Mouse (Mus musculus): ENCODE measurements around the gene Ninj2. TPM values are rescaled to one million over a fixed set of nuclear protein-coding genes. Genes with fewer than 3 reads are reported as not detected.

Ninj2 gene
- polyA plus RNA-seq, 1 experiment from 2014 or later = not detected

- Histone ChIP-seq H3K4me1 (ENCODE audit: control insufficient read depth, insufficient read depth, low read length) (peaks cover 6% of the 10 kb centered on the region; the same call in 1 of the 2 replicates), H3K27ac (ENCODE audit: low read length) (peak overlapping the region; percentile 40), H3K9me3 (replicated peaks; ENCODE audit: control insufficient read depth, low read length) (no peaks in the 10 kb centered on the region), H3K4me2 (ENCODE audit: low read depth, low read length) (no peak overlapping the region), H3K36me3 (ENCODE audit: control insufficient read depth, insufficient read depth, low read length) (no peaks in the 10 kb centered on the region), H3K4me3 (replicated peaks; ENCODE audit: low read length) (no peak overlapping the region), H3K27me3 (ENCODE audit: control insufficient read depth, insufficient read depth, low read length) (no peaks in the 10 kb centered on the region), H3K9ac (ENCODE audit: low read length) (no peak overlapping the region)
- peak; percentile 83 for ATAC-seq (ENCODE audit: insufficient read depth, low FRiP score)
- WGBS = 51% methylated on average over 7 of the region's 7 CpGs
These were observed 81.5 kb downstream of the Ninj2 start for GRCm38 (mm10) chr6:120174602-120175115.

DNA sequence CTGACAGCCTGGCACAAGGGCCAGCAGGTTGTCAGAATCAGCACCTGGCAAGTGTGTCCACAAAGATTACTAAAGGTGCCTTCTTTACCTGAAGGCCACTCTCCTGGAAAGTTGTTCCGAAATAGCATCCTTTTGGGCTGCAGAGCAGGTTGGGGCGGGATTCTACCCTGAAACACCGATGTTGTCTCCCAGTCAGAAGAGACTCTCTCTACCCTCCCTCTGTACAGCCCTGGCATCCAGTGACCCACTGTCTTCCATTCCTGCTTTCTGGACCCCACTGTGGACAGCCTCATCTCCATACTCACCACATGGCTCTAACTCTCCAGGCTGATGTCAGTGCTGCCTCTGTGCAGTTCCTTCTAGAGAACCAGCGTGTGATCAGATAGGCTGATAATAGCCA is 82.5 kb downstream of the Ninj2 start:
- WGBS = 86% methylated on average over 4 of the region's 4 CpGs
- no peak for ATAC-seq (ENCODE audit: insufficient read depth, low FRiP score)
- no peaks in the 10 kb centered on the region for H3K27me3 ChIP-seq (ENCODE audit: control insufficient read depth, insufficient read depth, low read length)
- no peak overlapping the region for H3K4me2 ChIP-seq (ENCODE audit: low read depth, low read length)
- H3K36me3 ChIP-seq (ENCODE audit: control insufficient read depth, insufficient read depth, low read length) = no peaks in the 10 kb centered on the region
- H3K4me1 ChIP-seq (ENCODE audit: control insufficient read depth, insufficient read depth, low read length) = peaks cover 6% of the 10 kb centered on the region; the same call in 1 of the 2 replicates
- H3K9ac ChIP-seq (ENCODE audit: low read length) = no peak overlapping the region
- no peak overlapping the region for H3K27ac ChIP-seq (ENCODE audit: low read length)
- H3K9me3 ChIP-seq (replicated peaks; ENCODE audit: control insufficient read depth, low read length) = no peaks in the 10 kb centered on the region
- H3K4me3 ChIP-seq (replicated peaks; ENCODE audit: low read length) = no peak overlapping the region

GRCm38 (mm10) chr6:120179044-120179755 is 86.0 kb downstream of the Ninj2 start:
- H3K27ac ChIP-seq (ENCODE audit: low read length) = no peak overlapping the region
- no peaks in the 10 kb centered on the region for H3K27me3 ChIP-seq (ENCODE audit: control insufficient read depth, insufficient read depth, low read length)
- no peaks in the 10 kb centered on the region for H3K36me3 ChIP-seq (ENCODE audit: control insufficient read depth, insufficient read depth, low read length)
- H3K4me1 ChIP-seq (ENCODE audit: control insufficient read depth, insufficient read depth, low read length) = peaks cover 6% of the 10 kb centered on the region; the same call in 1 of the 2 replicates
- no peaks in the 10 kb centered on the region for H3K9me3 ChIP-seq (replicated peaks; ENCODE audit: control insufficient read depth, low read length)
- H3K4me2 ChIP-seq (ENCODE audit: low read depth, low read length) = no peak overlapping the region
- H3K9ac ChIP-seq (ENCODE audit: low read length) = no peak overlapping the region
- no peak for ATAC-seq (ENCODE audit: insufficient read depth, low FRiP score)
- 82% methylated on average over 6 of the region's 6 CpGs for WGBS
- no peak overlapping the region for H3K4me3 ChIP-seq (replicated peaks; ENCODE audit: low read length)

DNA sequence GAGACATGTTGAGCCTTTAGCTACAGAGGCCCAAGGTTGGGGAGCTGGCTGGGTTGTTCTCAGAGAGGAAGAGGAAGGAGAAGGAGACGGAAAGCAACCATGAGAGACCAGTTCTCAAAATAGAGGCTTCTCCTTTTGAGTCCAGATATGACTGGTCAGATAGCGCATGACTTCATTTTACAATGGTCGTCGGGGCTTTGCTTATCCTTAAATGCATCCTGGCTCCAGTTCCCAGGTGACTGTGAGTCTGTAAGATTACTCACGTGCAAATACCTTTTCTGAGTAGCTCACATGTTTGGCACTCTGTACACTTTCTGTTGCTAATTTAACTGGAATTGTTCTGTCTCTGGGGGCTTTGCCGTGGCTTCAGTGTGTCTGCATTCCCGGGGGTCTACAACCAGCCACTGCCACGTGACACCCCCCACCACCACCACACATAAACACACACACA is 86.6 kb downstream of the Ninj2 start:
- Histone ChIP-seq H3K4me2 (ENCODE audit: low read depth, low read length) (no peak overlapping the region), H3K4me1 (ENCODE audit: control insufficient read depth, insufficient read depth, low read length) (peaks cover 4% of the 10 kb centered on the region; the same call in 1 of the 2 replicates), H3K9me3 (replicated peaks; ENCODE audit: control insufficient read depth, low read length) (no peaks in the 10 kb centered on the region), H3K4me3 (replicated peaks; ENCODE audit: low read length) (no peak overlapping the region), H3K9ac (ENCODE audit: low read length) (no peak overlapping the region), H3K27ac (ENCODE audit: low read length) (no peak overlapping the region), H3K36me3 (ENCODE audit: control insufficient read depth, insufficient read depth, low read length) (no peaks in the 10 kb centered on the region), H3K27me3 (ENCODE audit: control insufficient read depth, insufficient read depth, low read length) (no peaks in the 10 kb centered on the region)
- WGBS = 75% methylated on average over 8 of the region's 8 CpGs
- ATAC-seq (ENCODE audit: insufficient read depth, low FRiP score) = no peak

- no peaks in the 10 kb centered on the region for H3K4me1 ChIP-seq (ENCODE audit: control insufficient read depth, insufficient read depth, low read length)
- H3K27me3 ChIP-seq (ENCODE audit: control insufficient read depth, insufficient read depth, low read length) = no peaks in the 10 kb centered on the region
- 71% methylated on average over 4 of the region's 4 CpGs for WGBS
- H3K4me3 ChIP-seq (replicated peaks; ENCODE audit: low read length) = no peak overlapping the region
- no peak for ATAC-seq (ENCODE audit: insufficient read depth, low FRiP score)
- H3K9ac ChIP-seq (ENCODE audit: low read length) = no peak overlapping the region
- no peak overlapping the region for H3K27ac ChIP-seq (ENCODE audit: low read length)
- no peak overlapping the region for H3K4me2 ChIP-seq (ENCODE audit: low read depth, low read length)
- H3K36me3 ChIP-seq (ENCODE audit: control insufficient read depth, insufficient read depth, low read length) = no peaks in the 10 kb centered on the region
- H3K9me3 ChIP-seq (replicated peaks; ENCODE audit: control insufficient read depth, low read length) = no peaks in the 10 kb centered on the region
These were observed 87.3 kb downstream of the Ninj2 start for GRCm38 (mm10) chr6:120180492-120180891.

- no peaks in the 10 kb centered on the region for H3K36me3 ChIP-seq (ENCODE audit: control insufficient read depth, insufficient read depth, low read length)
- H3K9ac ChIP-seq (ENCODE audit: low read length) = no peak overlapping the region
- no peaks in the 10 kb centered on the region for H3K9me3 ChIP-seq (replicated peaks; ENCODE audit: control insufficient read depth, low read length)
- no peaks in the 10 kb centered on the region for H3K4me1 ChIP-seq (ENCODE audit: control insufficient read depth, insufficient read depth, low read length)
- H3K27me3 ChIP-seq (ENCODE audit: control insufficient read depth, insufficient read depth, low read length) = no peaks in the 10 kb centered on the region
- no peak overlapping the region for H3K27ac ChIP-seq (ENCODE audit: low read length)
- WGBS = 86% methylated on average over 5 of the region's 5 CpGs
- no peak overlapping the region for H3K4me3 ChIP-seq (replicated peaks; ENCODE audit: low read length)
- ATAC-seq (ENCODE audit: insufficient read depth, low FRiP score) = no peak
- H3K4me2 ChIP-seq (ENCODE audit: low read depth, low read length) = no peak overlapping the region
These were observed 89.0 kb downstream of the Ninj2 start for GRCm38 (mm10) chr6:120182160-120182559.

DNA sequence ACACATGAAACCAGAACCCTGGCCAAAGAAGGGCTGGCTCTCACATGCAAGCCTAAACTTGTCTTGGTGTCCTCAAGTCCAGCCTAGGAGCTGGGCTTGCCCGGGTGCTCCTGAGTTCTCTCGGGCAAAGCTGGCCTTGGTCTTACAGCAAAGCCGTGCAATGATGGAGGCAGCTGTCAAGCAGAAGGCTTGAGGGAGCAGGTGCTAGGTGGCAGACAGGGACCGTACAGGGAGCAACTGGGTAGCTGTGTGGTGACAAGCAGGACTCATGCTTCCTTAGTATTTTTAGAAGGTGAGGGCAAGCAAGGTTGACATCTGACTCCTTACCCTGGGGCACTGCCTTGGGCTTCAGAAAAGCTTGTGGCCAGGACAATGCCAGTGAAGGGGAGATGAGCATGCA is 90.6 kb downstream of the Ninj2 start:
- no peak for ATAC-seq (ENCODE audit: insufficient read depth, low FRiP score)
- WGBS = 81% methylated on average over 4 of the region's 4 CpGs

DNA sequence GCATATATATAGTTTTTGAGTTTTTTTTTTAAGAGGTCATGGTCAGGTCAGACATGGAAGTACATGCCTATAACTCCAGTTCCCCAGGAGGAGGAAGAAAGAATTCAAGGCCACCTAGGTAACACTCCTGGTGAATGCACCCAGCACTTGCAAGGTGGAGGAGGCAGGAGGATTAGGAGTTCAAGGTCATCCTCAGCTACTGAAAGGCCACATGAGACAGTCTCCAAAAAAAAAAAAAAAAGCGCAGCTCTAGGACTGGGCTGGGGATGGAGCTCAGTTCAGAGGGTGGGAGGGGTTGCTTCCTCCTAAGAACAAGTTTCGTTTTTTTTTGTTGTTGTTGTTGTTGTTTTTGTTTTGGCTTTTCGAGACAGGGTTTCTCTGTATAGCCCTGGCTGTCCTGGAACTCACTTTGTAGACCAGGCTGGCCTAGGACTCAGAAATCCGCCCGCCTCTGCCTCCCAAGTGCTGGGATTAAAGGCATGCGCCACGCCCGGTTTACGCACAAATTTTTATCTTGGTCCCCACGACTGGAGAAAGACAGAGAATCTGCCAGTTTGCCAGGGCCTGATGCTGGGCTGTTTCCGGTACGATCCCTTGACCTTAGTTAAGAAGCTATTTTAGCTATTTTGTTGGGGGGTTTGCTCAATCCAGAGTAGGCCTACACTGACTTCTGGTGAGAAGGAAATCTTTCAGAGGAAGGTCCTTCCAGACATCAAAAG is 92.0 kb downstream of the Ninj2 start:
- Histone ChIP-seq H3K27me3 (ENCODE audit: control insufficient read depth, insufficient read depth, low read length) (no peaks in the 10 kb centered on the region), H3K27ac (ENCODE audit: low read length) (no peak overlapping the region), H3K4me3 (replicated peaks; ENCODE audit: low read length) (no peak overlapping the region), H3K4me2 (ENCODE audit: low read depth, low read length) (no peak overlapping the region), H3K9me3 (replicated peaks; ENCODE audit: control insufficient read depth, low read length) (no peaks in the 10 kb centered on the region), H3K4me1 (ENCODE audit: control insufficient read depth, insufficient read depth, low read length) (no peaks in the 10 kb centered on the region), H3K36me3 (ENCODE audit: control insufficient read depth, insufficient read depth, low read length) (no peaks in the 10 kb centered on the region), H3K9ac (ENCODE audit: low read length) (no peak overlapping the region)
- ATAC-seq (ENCODE audit: insufficient read depth, low FRiP score) = no peak
- 83% methylated on average over 12 of the region's 12 CpGs for WGBS

More for the DNA sequence above, 90.6 kb downstream of the Ninj2 start:
- Histone ChIP-seq H3K36me3 (ENCODE audit: control insufficient read depth, insufficient read depth, low read length) (no peaks in the 10 kb centered on the region), H3K4me1 (ENCODE audit: control insufficient read depth, insufficient read depth, low read length) (no peaks in the 10 kb centered on the region), H3K27me3 (ENCODE audit: control insufficient read depth, insufficient read depth, low read length) (no peaks in the 10 kb centered on the region), H3K4me2 (ENCODE audit: low read depth, low read length) (no peak overlapping the region), H3K27ac (ENCODE audit: low read length) (no peak overlapping the region), H3K4me3 (replicated peaks; ENCODE audit: low read length) (no peak overlapping the region), H3K9ac (ENCODE audit: low read length) (no peak overlapping the region), H3K9me3 (replicated peaks; ENCODE audit: control insufficient read depth, low read length) (no peaks in the 10 kb centered on the region)

- H3K27ac ChIP-seq (ENCODE audit: low read length) = no peak overlapping the region
- 59% methylated on average over 7 of the region's 7 CpGs for WGBS
- H3K9me3 ChIP-seq (replicated peaks; ENCODE audit: control insufficient read depth, low read length) = no peaks in the 10 kb centered on the region
- no peak overlapping the region for H3K9ac ChIP-seq (ENCODE audit: low read length)
- H3K4me2 ChIP-seq (ENCODE audit: low read depth, low read length) = no peak overlapping the region
- no peaks in the 10 kb centered on the region for H3K4me1 ChIP-seq (ENCODE audit: control insufficient read depth, insufficient read depth, low read length)
- no peaks in the 10 kb centered on the region for H3K27me3 ChIP-seq (ENCODE audit: control insufficient read depth, insufficient read depth, low read length)
- H3K36me3 ChIP-seq (ENCODE audit: control insufficient read depth, insufficient read depth, low read length) = no peaks in the 10 kb centered on the region
- ATAC-seq (ENCODE audit: insufficient read depth, low FRiP score) = no peak
- no peak overlapping the region for H3K4me3 ChIP-seq (replicated peaks; ENCODE audit: low read length)
These were observed 92.6 kb downstream of the Ninj2 start for GRCm38 (mm10) chr6:120185756-120186155.

Data from stomach, embryonic 16.5 days (tissue).